Mouse (Mus musculus) lung, embryonic 14.5 days (tissue): ENCODE data around the gene Nucb1. TPM values are rescaled to one million over a fixed set of nuclear protein-coding genes. Genes with fewer than 3 reads are reported as not detected.

Experiments
- ATAC-seq: fragments of 200-750 bp; cut with Nextera tagmentation; 2 replicates; pipeline ENCODE4 v1.8.0; 2017; ENCODE audit warnings: mild to moderate bottlenecking, moderate TSS enrichment, moderate library complexity; ENCODE audit not compliant: insufficient read depth
- DNase-seq: peaks from one replicate; pipeline ENCODE4 v3.0.0-alpha.2; 2015
- H3K27ac ChIP-seq: fragments of 300-500 bp; sonication (generic); 2 replicates; pipeline ENCODE4 v1.5.1; 2014; ENCODE audit warnings: low read depth, mild to moderate bottlenecking, moderate library complexity
- H3K27me3 ChIP-seq: fragments of 300-500 bp; sonication (generic); 2 replicates; pipeline ENCODE4 v1.6.1; 2014; ENCODE audit warnings: low read length, control low read depth; ENCODE audit not compliant: insufficient read depth
- H3K36me3 ChIP-seq: fragments of 300-500 bp; sonication (generic); 2 replicates; pipeline ENCODE4 v1.6.1; 2014; ENCODE audit warnings: control low read depth; ENCODE audit not compliant: insufficient read depth
- H3K4me1 ChIP-seq: fragments of 300-500 bp; sonication (generic); 2 replicates; pipeline ENCODE4 v1.6.1; 2014; ENCODE audit warnings: antibody characterized with exemption, control low read depth; ENCODE audit not compliant: insufficient read depth
- H3K4me2 ChIP-seq: fragments of 300-500 bp; sonication (generic); 2 replicates; pipeline ENCODE4 v1.6.1; 2014; ENCODE audit warnings: mild to moderate bottlenecking
- H3K4me3 ChIP-seq: fragments of 300-500 bp; sonication (generic); 2 replicates; pipeline ENCODE4 v1.5.1; 2014; ENCODE audit warnings: low read depth, low read length
- H3K9ac ChIP-seq: fragments of 300-500 bp; sonication (generic); 2 replicates; pipeline ENCODE4 v1.6.1; 2014
- H3K9me3 ChIP-seq: fragments of 300-500 bp; sonication (generic); 2 replicates; pipeline ENCODE4 v1.6.1; 2016; ENCODE audit warnings: low read depth, low read length, control low read depth
- CTCF ChIP-seq: IDR thresholded peaks from 2 replicates; pipeline ENCODE4 v1.5.1; 2016; ENCODE audit warnings: antibody characterized with exemption, low read depth
- WGBS: fragments of 180-500 bp; shearing (Covaris S2); extraction: QIAGEN DNeasy Blood & Tissue Kit; methylation state at CpG from one replicate; pipeline ENCODE4 v1.1.7; 2014; 5-methylcytosine and 5-hydroxymethylcytosine counted together
- polyA plus RNA-seq: library from polyadenylated mRNA; unstranded; fragments of >200 nt; fragmentation: Nextera tagmentation; extraction: Ambion mirVana; gene quantifications from 2 replicates; pipeline ENCODE4 v1.2.1, GENCODE M21; 2014

Gene Nucb1
- polyA plus RNA-seq, 1 experiment from 2014 or later, result 194 TPM

DNA sequence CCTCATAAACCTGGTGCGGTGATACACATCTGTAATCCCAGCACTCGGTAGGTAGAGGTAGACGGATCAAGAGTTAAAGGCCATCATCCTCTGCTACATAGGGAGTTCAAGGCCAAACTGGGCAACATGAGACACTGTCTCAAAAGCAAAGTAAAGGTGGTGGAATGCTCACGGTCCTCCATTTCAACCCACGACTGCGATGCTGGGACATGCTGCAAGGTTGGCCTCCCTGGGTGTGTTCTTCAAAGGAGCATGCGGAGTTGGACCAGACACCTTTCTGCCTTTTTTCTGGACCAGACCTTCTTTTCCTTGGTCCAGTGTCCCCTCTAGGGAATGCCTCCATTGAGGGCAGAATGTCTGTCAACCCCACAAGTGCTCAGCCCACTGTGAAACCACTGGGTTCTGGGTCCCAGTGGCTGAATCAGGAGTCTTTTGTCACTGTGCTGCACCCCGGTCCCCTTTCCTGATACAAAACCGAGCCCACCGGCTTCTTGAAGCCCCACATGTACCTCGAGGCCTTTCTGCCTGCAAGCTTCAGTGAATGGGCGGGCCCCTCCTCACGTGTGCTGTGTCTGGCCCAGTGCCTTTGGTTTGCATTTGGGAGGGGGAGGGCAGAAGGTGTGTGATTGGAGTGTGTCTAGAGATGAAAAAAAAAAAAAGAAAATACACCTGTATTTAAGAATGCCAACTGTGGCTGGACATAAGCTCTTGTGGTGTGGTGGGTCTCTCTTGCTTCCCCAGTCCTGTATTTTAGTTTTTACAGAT is 54.1 kb downstream of the Nucb1 start:
- no peak for ATAC-seq
- H3K4me3 ChIP-seq, result no peak overlapping the region
- no peak overlapping the region for H3K27ac ChIP-seq
- peaks cover 67% of the 10 kb centered on the region for H3K36me3 ChIP-seq
- WGBS, result 71% methylated on average over 13 of the region's 13 CpGs
- TF ChIP-seq CTCF, result no peak
- no peaks in the 10 kb centered on the region for H3K27me3 ChIP-seq
- no peaks in the 10 kb centered on the region for H3K9me3 ChIP-seq
- no peak overlapping the region for H3K9ac ChIP-seq
- 0 out of 2 replicates have a peak overlapping the region, but pooled peaks have one; percentile 83 for H3K4me2 ChIP-seq
- peak; percentile 24 for DNase-seq
- peaks cover 23% of the 10 kb centered on the region for H3K4me1 ChIP-seq

- DNase-seq, result no peak
- H3K9me3 ChIP-seq, result no peaks in the 10 kb centered on the region
- H3K4me1 ChIP-seq, result peaks cover 12% of the 10 kb centered on the region
- no peaks in the 10 kb centered on the region for H3K27me3 ChIP-seq
- H3K4me3 ChIP-seq, result no peak overlapping the region
- no peak overlapping the region for H3K4me2 ChIP-seq
- H3K36me3 ChIP-seq, result peaks cover 71% of the 10 kb centered on the region
- H3K27ac ChIP-seq, result no peak overlapping the region
- TF ChIP-seq CTCF, result no peak
- no peak for ATAC-seq
- H3K9ac ChIP-seq, result no peak overlapping the region
- WGBS, result 84% methylated on average over 15 of the region's 15 CpGs
Observed at GRCm38 (mm10) chr7:45454971-45455370, 55.2 kb downstream of the Nucb1 start.

DNA sequence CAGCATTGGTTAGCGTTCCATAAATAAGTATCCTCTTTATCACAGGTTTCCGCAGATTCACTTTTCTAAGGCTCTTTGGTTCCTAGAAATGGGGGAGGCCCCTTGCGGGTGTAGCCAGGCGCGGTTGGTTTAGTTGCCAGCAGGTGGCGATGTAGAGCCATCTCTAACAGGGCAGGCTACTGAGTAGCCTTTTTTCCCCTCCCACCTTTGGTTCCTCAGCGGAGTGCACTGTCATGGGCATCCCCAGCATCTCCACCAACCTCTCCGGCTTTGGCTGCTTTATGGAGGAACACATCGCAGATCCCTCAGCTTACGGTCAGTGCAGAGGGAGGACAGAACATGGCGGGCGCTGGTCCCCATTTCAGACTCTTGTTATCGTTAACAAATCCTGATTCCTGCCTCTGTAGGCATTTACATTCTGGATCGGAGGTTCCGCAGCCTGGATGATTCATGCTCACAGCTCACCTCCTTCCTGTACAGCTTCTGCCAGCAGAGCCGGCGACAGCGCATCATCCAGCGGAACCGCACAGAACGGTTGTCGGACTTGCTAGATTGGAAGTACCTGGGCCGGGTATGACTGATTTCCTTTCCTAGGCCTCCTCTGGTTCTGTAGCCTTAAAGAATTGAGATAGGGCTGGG is 58.7 kb downstream of the Nucb1 start:
- DNase-seq, result peak; percentile 93
- WGBS, result 55% methylated on average over 23 of the region's 23 CpGs
- Histone ChIP-seq H3K9ac (no peak overlapping the region), H3K27me3 (no peaks in the 10 kb centered on the region), H3K9me3 (no peaks in the 10 kb centered on the region), H3K4me3 (no peak overlapping the region), H3K4me1 (no peaks in the 10 kb centered on the region), H3K4me2 (no peak overlapping the region), H3K27ac (no peak overlapping the region), H3K36me3 (peaks cover 65% of the 10 kb centered on the region)
- peak; percentile 75 for ATAC-seq
- TF ChIP-seq CTCF, result peak; percentile 89

- H3K4me3 ChIP-seq, result no peak overlapping the region
- H3K27me3 ChIP-seq, result no peaks in the 10 kb centered on the region
- H3K9me3 ChIP-seq, result no peaks in the 10 kb centered on the region
- 90% methylated on average over 1 of the region's 1 CpGs for WGBS
- H3K9ac ChIP-seq, result no peak overlapping the region
- no peak for TF ChIP-seq CTCF
- ATAC-seq, result no peak
- peaks cover 64% of the 10 kb centered on the region for H3K36me3 ChIP-seq
- no peak overlapping the region for H3K27ac ChIP-seq
- no peak for DNase-seq
- no peak overlapping the region for H3K4me2 ChIP-seq
- H3K4me1 ChIP-seq, result no peaks in the 10 kb centered on the region
Observed at GRCm38 (mm10) chr7:45449974-45450373, 60.2 kb downstream of the Nucb1 start.

DNA sequence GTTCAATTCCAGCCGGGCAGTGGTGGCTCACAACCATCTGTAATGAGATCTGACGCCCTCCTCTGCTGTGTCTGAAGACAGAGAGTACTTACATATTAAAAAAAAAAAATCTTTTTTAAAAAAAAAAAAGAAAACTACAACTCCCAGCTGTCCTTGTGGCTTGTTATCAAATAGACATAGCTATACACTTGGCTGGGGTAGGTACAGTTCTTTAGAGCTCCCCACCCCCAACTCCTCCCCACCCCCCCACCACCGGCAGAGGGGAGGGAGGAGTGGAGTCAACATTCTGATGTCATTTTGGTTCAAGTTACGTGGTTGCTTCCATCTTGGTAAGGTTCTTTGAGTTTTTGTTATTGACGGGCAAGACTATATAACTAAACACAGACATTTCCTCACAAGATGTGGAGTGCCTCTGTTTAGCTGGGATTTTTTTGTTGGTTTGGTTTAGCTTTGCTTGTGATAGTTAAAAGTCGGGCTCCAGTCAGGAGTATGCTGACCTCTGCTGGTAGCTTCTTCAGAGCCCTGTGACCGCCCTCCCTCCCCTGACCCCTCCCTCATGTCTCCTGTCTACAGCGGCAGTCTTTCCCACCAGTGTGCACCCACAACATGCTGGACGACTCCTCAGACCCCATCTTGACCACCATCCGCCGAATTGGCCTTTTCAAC is 62.7 kb downstream of the Nucb1 start:
- ATAC-seq, result 0 out of 2 replicates have a peak, but pooled peaks have one; percentile 36
- peak; percentile 72 for DNase-seq

DNA sequence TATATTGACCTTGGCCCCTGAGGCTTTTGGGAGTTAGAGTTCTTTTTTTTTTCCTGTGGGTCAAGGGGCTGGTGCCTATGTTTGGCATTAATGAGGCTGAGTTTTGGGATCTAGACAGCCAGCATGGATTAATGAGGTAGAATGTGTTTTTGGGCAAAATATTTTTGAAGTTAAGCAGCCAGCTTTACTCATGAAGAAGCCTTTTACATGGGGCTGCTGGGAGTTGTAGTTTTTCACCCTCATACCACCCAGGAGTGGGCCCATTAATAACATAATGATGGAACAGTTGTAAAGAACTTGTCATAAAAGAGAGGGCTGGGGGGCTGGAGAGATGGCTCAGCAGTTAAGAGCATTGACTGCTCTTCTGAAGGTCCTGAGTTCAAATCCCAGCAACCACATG is 63.6 kb downstream of the Nucb1 start:
- Histone ChIP-seq H3K27ac (no peak overlapping the region), H3K27me3 (no peaks in the 10 kb centered on the region), H3K4me1 (no peaks in the 10 kb centered on the region), H3K4me3 (no peak overlapping the region), H3K36me3 (peaks cover 65% of the 10 kb centered on the region), H3K9me3 (no peaks in the 10 kb centered on the region), H3K9ac (no peak overlapping the region), H3K4me2 (no peak overlapping the region)
- TF ChIP-seq CTCF, result no peak
- ATAC-seq, result no peak
- DNase-seq, result no peak

More for the DNA sequence above, 62.7 kb downstream of the Nucb1 start:
- Histone ChIP-seq H3K9me3 (no peaks in the 10 kb centered on the region), H3K9ac (no peak overlapping the region), H3K27me3 (no peaks in the 10 kb centered on the region), H3K27ac (no peak overlapping the region), H3K36me3 (peaks cover 67% of the 10 kb centered on the region), H3K4me3 (no peak overlapping the region), H3K4me2 (no peak overlapping the region), H3K4me1 (no peaks in the 10 kb centered on the region)
- peak; percentile 39; the same call in 1 of the 2 replicates for TF ChIP-seq CTCF
- 30% methylated on average over 11 of the region's 11 CpGs for WGBS
